Mouse (Mus musculus) fibroblast of lung, adult 2 months (primary cell): ENCODE results near the gene Nmnat3.
A peak's percentile ranks its signal among the peaks of the same experiment; 100 is the strongest.

Experiments
- DNase-seq: peaks from one replicate; pipeline ENCODE4 v3.0.0-alpha.2; 2011; ENCODE audit warnings: low read depth

Nmnat3 gene

DNA sequence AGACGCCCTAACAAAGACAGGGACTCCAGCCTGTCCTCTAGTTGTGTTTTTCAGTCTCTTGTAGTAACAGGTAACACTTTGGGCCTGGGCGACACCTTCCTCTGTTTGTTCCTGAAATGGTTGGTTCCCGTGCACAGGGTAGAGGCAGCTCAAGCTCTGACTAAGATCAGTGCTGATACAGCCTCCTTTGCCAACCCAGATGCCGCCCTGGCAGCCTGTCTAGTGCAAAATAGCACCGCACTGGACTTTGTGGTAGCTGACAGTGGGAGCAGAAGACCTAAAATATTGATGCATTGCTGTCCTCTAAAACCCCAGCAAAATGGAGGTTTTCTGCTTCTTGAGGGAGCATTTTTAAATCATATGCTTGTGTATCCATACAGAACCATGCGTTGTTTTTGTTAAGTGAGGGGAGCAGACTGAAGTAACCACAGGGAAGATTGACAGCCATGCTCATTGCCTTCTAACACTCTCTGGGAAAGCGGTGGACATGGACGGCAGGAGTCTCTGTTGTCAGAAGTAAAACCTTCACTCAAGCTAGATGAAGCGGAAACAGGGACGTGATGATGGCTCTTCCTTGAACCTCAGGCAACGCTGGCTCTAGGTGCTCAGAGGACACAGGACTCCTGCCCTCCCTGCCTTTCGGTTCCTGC, 24.2 kb downstream of the Nmnat3 start:
- no peak for DNase-seq

DNA sequence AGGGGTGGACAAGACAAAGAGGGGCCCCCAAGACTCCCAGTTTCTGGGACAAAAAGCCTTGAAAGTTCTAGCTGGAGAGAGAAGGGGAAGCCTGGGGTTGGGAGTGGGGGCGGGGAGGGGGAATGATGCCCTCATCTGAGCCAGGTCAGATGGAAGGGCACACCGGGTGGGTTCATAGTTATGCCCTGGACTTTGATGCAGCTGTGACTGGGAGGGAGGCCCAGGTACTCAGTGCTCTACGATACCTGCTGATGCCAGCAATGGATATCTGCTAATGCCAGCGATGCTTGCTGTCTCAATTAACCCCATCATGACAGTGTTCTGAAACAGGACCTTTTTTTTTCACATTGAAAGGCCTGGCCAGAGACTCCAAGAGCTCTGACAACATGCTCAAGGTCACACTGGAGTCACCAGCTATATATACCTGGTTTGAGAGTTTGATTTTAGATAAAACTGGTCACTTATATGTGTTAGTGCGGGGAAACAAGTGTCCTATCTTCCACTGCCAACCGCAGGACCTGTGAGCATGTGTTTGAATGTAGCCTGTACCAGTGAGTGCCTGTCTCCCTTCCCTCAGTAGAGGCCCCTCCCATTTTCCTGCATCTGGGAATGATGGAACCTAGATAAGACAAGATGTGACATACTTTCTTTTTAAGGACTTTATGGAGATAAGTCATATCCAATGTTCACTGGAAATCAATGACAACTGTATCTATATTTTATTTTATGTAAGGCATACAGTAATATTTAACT, 25.6 kb downstream of the Nmnat3 start:
- no peak for DNase-seq

DNA sequence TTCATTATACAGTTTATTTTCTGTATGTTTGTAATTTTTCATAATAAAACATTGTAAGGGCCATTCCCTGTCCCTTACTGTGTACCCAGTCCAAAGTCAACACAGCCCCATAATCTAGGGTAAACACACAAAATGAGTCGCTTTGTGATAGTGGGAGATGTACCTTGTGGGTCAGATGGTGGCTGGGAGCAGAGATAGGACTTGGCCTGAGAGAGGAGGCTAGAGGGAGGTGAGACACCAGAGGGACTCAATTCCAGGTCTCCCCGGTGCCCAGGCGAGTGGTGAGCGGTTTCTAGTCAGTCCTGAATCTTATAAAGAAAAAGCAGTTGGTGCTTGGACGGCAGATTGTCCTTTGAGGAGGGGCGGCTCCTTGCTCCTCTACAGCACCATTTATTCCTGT, 26.4 kb downstream of the Nmnat3 start:
- no peak for DNase-seq

DNA sequence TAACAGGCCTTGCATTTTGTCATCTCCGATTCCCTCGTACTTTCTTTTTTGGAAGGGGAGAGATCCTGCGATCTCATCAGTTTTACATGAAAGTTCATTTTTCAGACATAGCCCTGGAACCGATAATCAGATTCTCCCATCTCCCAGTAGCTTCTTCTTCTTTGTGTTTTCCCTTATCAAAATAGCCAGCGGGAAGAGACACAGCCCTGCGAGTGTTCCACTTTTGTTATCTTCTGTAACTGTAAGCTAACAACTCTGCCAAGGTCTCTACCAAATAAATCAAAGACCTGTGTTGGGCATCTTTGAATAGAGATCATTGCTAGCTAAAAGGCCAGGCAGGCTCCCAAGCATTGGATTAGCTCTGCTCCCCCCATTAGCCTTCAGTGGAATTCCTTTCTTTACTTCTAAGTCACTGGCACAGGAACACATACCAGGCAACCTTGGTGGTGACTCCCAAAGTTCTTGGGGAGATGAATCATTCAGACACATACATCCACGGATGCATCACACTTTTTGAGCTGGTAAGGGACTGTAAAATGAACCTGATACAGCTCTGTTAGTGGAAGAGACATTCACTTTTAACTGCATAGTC, 26.9 kb downstream of the Nmnat3 start:
- DNase-seq = no peak

DNA sequence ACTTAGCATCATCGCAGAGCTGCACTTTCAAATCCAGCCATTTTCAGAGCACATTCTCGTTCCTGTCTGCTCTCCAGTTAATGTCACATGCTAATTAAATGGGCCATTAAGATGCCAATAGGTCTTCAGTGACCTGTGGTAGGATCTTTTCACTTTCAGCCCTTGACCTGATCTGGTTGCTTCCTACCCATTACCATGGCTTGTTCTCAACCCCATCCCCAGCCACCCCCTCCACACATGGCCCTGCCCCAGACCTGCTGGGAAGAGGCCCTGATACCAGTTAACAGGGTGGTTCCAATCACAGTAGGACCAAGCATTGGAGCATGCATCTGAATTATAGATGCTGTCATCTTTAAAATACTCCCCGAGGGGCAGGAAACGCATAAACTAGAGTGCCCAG, 30.7 kb downstream of the Nmnat3 start:
- no peak for DNase-seq

DNA sequence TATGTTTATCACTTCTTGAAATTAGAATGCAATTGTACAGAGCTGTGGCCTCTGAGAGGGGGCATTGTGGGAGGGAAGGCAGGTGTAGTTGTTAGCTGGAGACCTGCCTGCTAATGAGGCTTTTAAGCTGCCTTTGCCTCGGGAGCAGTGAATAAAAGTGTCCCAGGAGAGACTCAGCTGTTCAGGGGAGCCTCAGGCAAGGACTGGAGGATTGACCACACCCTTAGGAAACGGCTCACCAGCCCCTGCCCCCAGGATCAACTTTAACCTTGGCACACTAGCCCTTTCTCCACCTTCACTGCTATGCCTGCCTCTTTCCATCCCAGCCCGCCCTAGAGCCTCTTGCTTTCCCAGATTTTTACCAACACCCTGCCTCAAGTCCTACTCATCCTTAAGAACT, 31.6 kb downstream of the Nmnat3 start:
- DNase-seq = no peak

DNA sequence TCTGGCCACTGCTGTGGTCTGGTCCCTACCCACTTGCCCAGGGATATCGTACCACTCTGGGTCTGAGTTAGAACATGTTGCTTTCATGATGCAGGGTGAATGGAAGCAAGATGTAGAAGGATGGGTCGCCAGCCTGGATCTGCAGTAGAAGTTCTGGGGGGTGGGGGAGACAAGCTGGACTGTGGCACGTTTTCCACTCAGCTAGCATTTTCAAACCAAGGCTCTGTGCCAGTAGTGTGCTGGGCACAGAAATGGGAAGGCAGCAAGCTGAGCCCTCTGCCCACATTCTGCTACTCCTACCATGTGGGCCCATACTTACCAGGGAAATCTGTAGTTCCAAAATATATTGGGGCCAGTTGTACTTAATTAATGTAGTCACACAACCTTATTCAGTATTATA, 33.5 kb downstream of the Nmnat3 start:
- no peak for DNase-seq

DNA sequence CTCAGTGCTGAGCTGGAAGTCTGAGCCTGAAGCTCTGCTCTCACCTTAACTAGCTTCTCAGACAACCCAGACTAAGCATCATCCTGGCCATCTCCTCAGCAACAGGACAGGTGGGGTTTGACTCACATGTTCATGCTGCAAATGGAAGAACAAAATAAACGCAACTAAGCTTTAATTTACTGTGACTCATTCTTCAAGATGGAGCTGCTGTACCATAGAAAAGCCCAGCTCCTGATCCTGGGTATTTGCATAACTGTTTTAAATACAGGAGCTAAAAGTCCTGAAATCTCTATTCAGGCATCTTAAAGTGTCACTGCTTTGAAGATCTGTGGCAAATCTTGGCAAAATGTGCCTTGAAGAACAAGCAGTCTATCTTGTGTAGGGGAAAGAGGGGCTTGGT, 38.9 kb downstream of the Nmnat3 start:
- DNase-seq = no peak

DNA sequence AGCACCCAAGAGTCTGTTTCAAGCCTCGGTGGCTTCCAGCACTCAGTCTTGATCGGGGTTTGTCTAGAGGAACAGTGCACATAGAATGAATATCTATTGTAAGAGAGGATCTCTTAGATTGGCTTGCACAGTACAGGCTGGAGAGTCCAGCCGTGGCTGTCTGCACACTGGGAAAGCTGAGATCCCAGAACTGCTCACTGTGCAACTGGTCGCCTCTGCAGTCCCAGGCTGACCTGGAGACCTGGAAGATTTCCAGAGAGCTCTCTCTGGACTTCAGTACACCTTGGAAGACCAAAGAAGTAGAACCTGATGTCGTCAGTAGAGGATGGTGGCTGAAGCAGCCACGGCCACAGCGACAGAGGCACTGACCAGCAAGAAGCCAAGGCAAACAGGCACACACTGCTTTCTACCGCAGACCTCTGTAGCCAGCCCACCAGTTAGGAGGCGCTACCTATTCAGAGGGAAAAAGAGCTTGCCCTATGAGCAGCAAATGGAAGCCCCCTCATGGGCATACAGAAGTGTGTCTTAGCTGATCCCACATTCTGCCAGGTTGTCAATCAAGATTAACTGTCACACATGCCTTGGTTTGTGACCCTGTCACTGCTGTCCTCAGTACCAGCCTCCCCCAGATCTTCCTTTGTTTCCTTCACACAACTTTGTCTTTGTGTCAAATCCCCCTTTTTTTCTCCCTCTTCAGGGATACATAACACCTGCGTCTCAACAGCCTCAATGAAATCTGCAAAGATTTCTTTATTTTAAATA, 41.4 kb downstream of the Nmnat3 start:
- DNase-seq = no peak

DNA sequence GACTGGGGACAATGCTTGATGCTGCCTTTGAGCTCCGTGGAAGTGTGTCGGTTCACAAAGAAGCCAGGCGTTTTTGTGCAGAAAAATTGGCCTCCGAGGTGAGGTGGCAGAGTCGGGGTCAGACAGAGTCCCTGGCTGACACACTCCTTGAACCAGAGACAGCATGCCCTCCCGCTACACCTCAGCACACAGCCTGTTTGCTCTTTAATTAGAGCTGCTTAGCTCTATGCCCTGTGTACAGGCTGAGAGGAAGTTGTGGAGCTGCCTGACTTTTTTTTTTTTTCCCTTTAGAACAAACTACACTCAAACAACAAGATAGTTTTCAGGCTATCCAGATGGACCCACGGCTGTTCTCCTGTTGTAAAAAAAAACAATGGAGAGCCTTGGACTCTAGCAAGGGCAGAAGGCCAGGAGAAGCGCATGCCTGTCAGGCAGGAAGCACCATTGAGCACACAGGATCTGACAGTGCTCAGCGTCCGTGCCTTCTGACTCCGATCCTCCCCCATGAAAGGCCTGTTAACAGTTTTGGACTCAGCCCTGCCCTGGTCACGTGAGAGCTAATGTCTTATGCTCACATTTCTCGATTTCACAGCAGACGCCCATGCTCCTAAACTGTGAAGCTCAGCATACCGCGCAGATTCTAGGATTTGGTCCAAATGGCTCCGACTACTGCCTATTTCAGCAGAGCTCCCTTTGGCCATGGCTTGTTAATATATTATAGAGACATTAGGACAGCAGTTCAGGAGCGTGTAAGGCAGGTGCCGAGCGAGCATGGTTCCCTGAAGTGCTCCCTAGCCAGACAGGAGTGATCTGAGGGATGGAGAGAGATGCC, 42.3 kb downstream of the Nmnat3 start:
- peak; percentile 10 for DNase-seq

DNA sequence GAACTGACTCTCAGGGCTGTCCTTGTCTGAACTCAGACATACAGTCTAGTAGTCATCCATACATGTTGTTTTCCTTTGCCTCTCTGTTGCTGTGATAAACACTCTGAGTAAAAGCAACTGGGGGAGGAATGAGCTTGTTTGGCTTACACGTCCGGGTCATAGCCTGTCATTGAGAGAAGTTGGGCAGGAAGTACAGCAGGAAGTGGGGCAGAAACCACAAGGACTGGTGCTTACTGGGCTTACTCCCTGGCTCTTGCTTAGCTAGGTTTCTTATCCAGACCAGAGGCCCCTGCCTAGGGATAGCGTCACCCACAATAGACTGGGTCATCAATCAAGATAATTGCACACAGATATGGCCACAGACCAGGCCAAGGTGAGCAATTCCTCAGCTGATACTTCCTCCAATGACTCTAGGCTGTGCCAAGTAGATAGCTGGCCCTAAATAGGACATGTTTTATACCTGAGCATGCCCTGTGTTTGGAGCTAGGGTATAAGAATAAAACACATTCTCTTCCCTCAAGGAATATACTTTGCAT, 46.1 kb downstream of the Nmnat3 start:
- DNase-seq = no peak

DNA sequence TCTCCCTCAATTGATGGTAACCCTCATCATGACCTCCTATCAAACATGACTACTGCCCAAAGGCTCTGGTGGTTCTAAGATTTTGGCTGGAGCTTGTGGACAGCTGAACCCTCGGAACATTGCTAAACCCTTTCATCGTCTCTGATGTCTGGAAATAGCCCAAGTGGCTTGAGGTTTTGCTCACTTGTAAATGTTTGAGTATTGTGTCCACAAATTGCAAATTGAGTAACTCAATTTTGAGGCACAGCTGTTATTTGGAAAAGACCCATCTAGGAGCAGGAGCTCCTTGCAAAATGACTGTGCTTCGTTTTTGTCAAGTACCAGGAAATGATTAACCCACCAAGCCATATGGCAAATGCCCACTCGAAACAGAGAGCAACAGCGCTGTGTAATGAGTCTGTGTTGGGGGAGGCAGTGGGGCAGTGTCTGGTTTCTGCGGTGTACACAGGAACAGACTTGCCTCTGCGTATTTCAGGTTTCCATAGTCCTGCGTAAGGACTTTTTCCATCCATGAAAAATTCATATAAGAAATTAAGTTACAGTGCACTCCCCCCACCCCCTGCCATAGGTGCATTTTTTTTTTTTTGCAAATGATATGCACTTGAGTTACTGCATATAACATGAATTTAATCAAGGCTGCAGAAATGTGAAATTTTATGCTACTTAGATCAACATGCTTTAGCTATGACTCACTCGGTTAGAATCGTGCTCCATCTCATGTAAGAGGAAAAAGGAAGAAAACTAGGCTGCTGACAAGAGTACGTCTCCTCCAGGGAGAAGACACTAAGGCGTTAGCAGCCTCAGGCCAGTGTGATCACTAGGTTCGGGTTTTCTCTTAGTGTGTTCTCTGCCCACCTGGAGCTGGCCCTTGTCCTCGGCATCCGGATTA, 50.9 kb downstream of the Nmnat3 start:
- DNase-seq = peak; percentile 75

DNA sequence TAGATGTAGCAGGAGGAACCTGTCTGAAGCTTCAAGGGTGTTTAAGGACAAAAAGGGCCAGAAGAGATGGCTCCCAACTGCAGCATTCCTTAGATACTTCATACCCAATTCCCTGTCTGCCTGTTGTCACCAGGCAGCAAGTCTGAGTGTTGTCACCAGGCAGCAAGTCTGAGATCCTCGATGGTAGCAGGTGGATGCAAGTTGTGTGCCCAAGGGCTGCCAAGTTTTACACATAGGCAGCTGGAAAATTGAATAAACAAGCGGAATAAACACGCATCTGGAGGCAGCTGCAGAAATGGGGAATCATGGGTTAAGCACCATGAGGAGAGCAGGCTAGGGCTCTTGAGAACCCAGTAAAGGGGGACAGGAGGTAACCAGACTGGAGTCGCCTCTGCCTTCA, 52.7 kb downstream of the Nmnat3 start:
- DNase-seq = no peak

DNA sequence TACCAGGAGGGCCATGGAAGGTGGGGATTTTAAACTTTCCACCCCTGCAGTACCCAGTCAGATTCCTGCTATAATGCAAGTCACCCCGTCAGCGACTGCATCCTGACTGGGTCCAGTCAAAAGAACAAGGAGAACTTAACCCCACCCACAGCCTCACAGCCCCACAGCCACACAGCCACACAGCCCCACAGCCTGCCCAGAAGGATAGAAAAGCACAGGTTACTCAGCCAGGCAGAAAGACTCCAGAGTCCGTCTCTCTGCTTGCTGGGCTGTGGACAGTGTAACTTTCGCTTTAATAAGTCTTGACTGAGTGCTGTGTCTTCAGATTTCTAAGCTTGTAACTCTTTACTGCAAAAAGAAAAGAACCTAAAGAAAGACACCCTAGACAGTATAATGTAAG, 53.2 kb downstream of the Nmnat3 start:
- DNase-seq = no peak

DNA sequence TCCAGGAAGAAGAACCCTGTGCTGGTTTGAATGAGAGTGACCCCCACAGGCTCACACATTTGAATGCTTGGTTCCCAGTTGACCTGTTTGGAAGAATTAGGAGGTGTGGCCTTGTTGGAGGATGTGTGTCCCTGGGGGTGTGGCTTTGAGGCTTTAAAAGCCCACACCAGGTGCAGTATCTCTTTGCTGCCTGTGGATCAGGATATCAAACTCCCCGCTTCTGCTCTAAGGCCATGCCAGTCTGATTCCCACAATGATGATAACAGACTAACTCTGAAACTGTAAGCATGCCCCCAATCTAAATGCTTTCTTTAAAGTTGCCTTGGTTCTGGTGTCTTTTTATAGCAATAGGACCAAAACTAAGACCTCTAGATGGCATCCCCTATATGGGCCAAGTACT, 58.6 kb downstream of the Nmnat3 start:
- no peak for DNase-seq

DNA sequence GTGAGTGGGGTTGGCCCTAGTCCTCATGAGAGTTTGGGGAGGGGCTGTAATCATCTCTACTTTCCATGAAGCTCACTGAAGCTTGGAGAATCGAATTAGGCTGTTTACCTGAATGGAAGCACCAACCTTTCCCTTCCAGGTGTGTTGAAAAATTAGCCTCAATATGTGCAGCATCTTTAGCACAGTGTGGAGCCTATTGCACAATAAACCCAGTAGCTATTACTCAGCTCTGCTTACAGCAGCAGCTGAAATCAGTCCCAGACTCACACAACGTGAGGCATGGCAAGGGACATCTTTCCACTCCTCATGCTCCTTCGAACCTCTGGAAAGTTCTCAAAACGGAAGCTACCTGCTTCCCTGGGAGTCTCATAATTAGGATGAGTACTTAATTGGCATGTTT, 59.0 kb downstream of the Nmnat3 start:
- no peak for DNase-seq

DNA sequence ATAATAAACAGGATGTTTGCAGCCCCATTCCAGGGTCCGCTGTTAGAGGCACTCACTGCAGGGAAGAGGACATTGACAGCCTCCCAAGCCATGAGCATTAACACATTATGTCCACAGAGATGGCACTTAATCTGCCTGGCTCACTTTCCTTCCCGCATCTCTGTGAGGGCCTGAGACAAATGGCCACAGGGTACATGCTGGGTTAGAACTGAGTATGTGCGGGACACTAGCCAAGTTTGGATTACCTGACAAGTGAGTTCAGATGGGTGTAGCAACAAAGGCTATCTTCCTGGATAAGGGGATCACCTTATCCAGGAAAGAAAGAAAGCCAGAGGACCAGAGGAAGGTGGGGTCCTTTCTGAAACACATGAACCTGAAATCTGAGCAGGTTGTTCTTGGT, 59.8 kb downstream of the Nmnat3 start:
- no peak for DNase-seq

DNA sequence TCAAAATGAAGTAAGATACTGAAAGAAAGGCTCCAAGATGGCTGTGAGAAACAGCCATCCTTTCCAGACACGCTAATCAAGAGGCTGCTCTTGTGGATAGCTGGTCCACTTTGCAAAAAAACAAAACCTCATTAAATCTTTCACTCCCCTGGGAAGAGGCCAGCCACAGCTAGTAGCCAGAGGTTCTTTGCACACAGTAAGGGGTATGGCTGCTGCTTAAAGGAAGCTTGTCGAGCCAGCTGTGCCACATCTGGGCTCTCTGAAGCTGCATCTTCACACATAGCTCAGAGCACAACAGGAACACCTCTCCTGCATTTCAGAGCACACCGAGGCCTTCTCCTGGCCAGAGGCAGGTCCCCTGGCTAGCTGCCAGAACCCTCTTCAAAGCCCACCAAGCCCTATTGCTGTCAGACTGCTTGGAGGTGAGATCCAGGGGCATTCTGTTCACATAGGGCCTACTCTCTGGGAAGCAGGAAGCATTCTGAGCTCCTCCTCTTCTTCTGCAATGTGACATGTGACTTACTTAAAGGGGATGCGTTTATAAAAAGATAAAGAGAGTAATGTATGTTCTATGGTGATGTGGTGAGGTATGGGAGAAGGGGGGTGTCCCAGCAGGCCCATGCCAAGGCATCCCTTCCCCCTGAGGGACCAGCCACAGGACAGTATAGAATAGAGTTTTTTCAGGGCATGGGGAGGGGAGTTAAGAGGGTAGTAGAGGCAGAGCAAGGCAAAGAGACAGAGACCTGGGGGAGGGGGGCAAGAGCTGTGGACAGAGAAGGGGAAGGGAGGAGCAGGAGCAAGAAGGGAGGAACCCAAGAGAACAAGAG, 63.3 kb downstream of the Nmnat3 start:
- no peak for DNase-seq

DNA sequence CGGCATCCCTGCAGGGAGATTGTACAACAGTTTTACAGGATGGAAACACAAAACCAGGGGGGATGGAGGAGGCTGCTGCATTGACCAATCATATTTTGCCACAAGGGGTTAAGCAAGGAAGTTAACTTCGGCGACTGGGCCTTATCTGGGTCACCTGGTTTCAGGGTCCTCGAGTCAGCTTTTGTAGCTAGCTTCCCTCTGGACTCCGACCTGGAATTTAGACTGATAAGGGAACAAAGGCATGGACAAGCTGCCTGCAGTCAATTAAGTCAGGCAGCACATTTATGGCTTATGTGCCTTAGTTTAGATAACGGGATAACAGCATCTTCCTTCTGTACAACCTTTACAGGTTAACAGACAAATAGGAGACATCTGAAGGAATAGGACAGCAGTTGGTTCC, 65.1 kb downstream of the Nmnat3 start:
- no peak for DNase-seq

DNA sequence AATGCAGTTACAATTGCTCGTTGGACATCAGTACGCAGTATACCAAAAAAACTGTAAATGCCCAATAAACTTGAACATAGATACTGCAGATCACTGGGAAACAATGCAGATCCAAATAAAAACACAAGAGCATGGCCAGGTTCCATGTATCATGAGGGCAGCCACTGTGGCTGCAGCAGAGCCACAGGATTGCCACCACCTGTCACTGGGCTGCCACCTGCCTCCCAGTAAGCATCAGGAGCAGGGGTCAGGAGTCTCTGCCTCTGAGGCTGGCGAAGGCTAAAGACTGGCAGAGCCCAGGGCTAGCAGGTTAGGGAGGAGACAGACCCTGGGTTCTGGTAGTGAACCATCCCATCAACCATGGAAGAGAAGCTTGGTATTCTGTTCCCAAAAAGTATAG, 67.7 kb downstream of the Nmnat3 start:
- DNase-seq = no peak
